Comparison of ENCODE assay signal across 7 mouse cellular contexts in genomic region chr11:70666687-70667086, GRCm38 (mm10).
"Had no signal": no experiment of that assay in that cellular context is flagged by ENCODE, and none has a peak within 500 bp of the region (broad histone marks: within the 10 kb centered on the region; RNA-seq: fewer than 3 reads in every experiment).

No protein-coding gene starts in this region.

- H3K9ac ChIP-seq: limb, embryonic 12.5 days; midbrain, embryonic 13.5 days had no signal

- H3K4me3 ChIP-seq: midbrain, embryonic 13.5 days had no signal

- ATAC-seq: midbrain, embryonic 13.5 days had no signal

- H3K27me3 ChIP-seq: limb, embryonic 12.5 days; midbrain, embryonic 13.5 days had no signal

- DNase-seq: kidney, adult 18-20 months; kidney, postnatal 25 days; right cerebral cortex, adult 18-20 months; right cerebral cortex, postnatal 25 days; thymus, postnatal 36 days had no signal

- H3K4me2 ChIP-seq: midbrain, embryonic 13.5 days had no signal

- H3K27ac ChIP-seq: midbrain, embryonic 13.5 days had no signal

- H3K9me3 ChIP-seq: limb, embryonic 12.5 days; midbrain, embryonic 13.5 days had no signal
